Mouse (Mus musculus) limb, embryonic 11.5 days (tissue): ENCODE data around the gene Ddrgk1. TPM values are rescaled to one million over a fixed set of nuclear protein-coding genes. Genes with fewer than 3 reads are reported as not detected.

ENCODE experiments used
- polyA plus RNA-seq: library from polyadenylated mRNA; unstranded; fragments of >200 nt; fragmentation: Nextera tagmentation; extraction: Ambion mirVana; gene quantifications from 2 replicates; pipeline ENCODE4 v1.2.1, GENCODE M21; 2014

The Ddrgk1 gene
- polyA plus RNA-seq, 1 experiment from 2014 or later: 50.7 TPM

Other genes starting within 250 kb of the Ddrgk1 start
- gene Vps16, start 240.3 kb downstream of the Ddrgk1 start, polyA plus RNA-seq: 79.8 and 89.2 TPM in 2 replicates
- gene Pced1a, start 240.0 kb downstream of the Ddrgk1 start, polyA plus RNA-seq: 10.9 and 11.4 TPM in 2 replicates
- 88.6 and 98.5 TPM in 2 replicates for gene Ptpra, start 214.4 kb downstream of the Ddrgk1 start, polyA plus RNA-seq
- 80.2 and 90.2 TPM in 2 replicates for gene Mrps26, start 100.9 kb downstream of the Ddrgk1 start, polyA plus RNA-seq
- gene Oxt, start 88.5 kb downstream of the Ddrgk1 start, polyA plus RNA-seq: not detected in 2 replicates
- not detected in 2 replicates for gene Avp, start 82.1 kb downstream of the Ddrgk1 start, polyA plus RNA-seq
- 23.4 and 24.9 TPM in 2 replicates for gene Fastkd5, start 34.6 kb downstream of the Ddrgk1 start, polyA plus RNA-seq
- 16.6 and 21.1 TPM in 2 replicates for gene Ubox5, start 34.6 kb downstream of the Ddrgk1 start, polyA plus RNA-seq
- 0.88 and 1.1 TPM in 2 replicates for gene Lzts3, start 21.9 kb downstream of the Ddrgk1 start, polyA plus RNA-seq
- gene Itpa, start 3.0 kb upstream of the Ddrgk1 start, polyA plus RNA-seq: 149 and 157 TPM in 2 replicates
- gene Slc4a11, start 32.9 kb upstream of the Ddrgk1 start, polyA plus RNA-seq: 0.57 and 1.1 TPM in 2 replicates
- 26.6 and 29.7 TPM in 2 replicates for gene 4930402H24Rik, start 241.7 kb upstream of the Ddrgk1 start, polyA plus RNA-seq
- 8.2 and 8.3 TPM in 2 replicates for gene Atrn, start 241.8 kb upstream of the Ddrgk1 start, polyA plus RNA-seq